Mouse (Mus musculus) heart, embryonic 10.5 days (tissue): ENCODE data around the gene Unc45a. TPM values are rescaled to one million over a fixed set of nuclear protein-coding genes. Genes with fewer than 3 reads are reported as not detected.

Source experiments
- DNase-seq: peaks from one replicate; pipeline ENCODE4 v3.0.0-alpha.2; 2017; ENCODE audit warnings: low spot score
- H3K27ac ChIP-seq: fragments of 300-500 bp; sonication (generic); 2 replicates; pipeline ENCODE4 v1.5.1; 2016; ENCODE audit warnings: mild to moderate bottlenecking
- H3K27me3 ChIP-seq: fragments of 300-500 bp; sonication (generic); 2 replicates; pipeline ENCODE4 v1.6.1; 2016; ENCODE audit warnings: mild to moderate bottlenecking; ENCODE audit not compliant: poor library complexity, insufficient read depth, severe bottlenecking
- H3K36me3 ChIP-seq: fragments of 300-500 bp; sonication (generic); 2 replicates; pipeline ENCODE4 v1.6.1; 2016; ENCODE audit warnings: mild to moderate bottlenecking, moderate library complexity
- H3K4me1 ChIP-seq: fragments of 300-500 bp; sonication (generic); 2 replicates; pipeline ENCODE4 v1.6.1; 2016; ENCODE audit warnings: mild to moderate bottlenecking
- H3K4me3 ChIP-seq: fragments of 300-500 bp; sonication (generic); 2 replicates; pipeline ENCODE4 v1.5.1; 2016; ENCODE audit warnings: mild to moderate bottlenecking, moderate library complexity
- H3K9me3 ChIP-seq: fragments of 300-500 bp; sonication (generic); 2 replicates; pipeline ENCODE4 v1.6.1; 2016; ENCODE audit warnings: mild to moderate bottlenecking, moderate library complexity
- WGBS: fragments of 180-500 bp; shearing (Covaris S2); methylation state at CpG from one replicate; pipeline ENCODE4 v1.1.7; 2016; 5-methylcytosine and 5-hydroxymethylcytosine counted together
- polyA plus RNA-seq: library from polyadenylated mRNA; unstranded; fragments of >200 nt; fragmentation: Nextera tagmentation; extraction: Ambion mirVana; gene quantifications from 2 replicates; pipeline ENCODE4 v1.2.1, GENCODE M21; 2016

Unc45a gene
- polyA plus RNA-seq, 1 experiment from 2014 or later = 34.2 TPM

DNA sequence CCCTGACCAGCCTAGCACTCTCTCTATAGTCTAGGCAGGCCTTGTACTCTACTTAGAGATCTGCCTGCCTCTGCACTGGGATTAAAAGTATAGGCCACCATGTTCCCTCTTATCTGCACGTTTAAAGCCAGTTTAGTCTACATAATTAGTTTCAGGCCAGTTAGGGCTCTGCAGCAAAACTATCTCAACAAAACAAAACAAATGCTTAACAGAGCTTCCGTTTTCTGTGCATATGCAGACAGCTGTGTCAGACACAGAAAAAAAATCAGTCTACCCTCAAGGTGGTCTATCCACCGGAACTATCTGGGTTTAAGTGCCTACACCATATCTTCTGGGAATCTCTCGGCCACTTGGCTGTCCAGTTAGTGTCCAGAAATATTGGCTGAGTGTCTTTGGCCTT, 32.5 kb upstream of the Unc45a start:
- no peak overlapping the region for H3K27ac ChIP-seq
- no peak for DNase-seq
- WGBS = 69% methylated on average over 4 of the region's 4 CpGs

DNA sequence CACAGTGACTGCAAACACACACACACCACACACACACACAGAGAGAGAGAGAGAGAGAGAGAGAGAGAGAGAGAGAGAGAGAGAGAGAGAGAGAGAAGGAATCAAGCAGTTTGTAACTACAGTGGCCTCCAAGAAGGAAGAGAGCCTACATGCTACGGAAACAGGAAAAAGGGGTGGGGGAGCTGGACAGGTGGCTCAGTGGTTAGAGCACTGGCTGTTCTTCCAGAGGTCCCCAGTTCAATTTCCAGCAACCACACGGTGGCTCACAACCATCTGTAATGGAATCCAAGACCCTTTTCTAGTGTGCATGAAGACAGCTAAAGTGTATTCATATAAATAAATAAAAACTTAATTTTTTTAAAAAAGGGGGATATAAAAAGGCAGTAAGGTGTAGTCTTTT, 31.9 kb upstream of the Unc45a start:
- H3K4me3 ChIP-seq = no peak overlapping the region
- H3K36me3 ChIP-seq = peaks cover 12% of the 10 kb centered on the region
- DNase-seq = no peak
- H3K4me1 ChIP-seq = peaks cover 32% of the 10 kb centered on the region
- 0 out of 2 replicates have a peak, but pooled peaks cover 4% of the 10 kb centered on the region for H3K27me3 ChIP-seq
- WGBS = 52% methylated on average over 2 of the region's 2 CpGs
- no peaks in the 10 kb centered on the region for H3K9me3 ChIP-seq
- no peak overlapping the region for H3K27ac ChIP-seq

More for the DNA sequence above, 32.5 kb upstream of the Unc45a start:
- Histone ChIP-seq H3K27me3 (0 out of 2 replicates have a peak, but pooled peaks cover 4% of the 10 kb centered on the region), H3K36me3 (peaks cover 9% of the 10 kb centered on the region), H3K4me1 (peaks cover 32% of the 10 kb centered on the region), H3K4me3 (no peak overlapping the region), H3K9me3 (no peaks in the 10 kb centered on the region)

DNA sequence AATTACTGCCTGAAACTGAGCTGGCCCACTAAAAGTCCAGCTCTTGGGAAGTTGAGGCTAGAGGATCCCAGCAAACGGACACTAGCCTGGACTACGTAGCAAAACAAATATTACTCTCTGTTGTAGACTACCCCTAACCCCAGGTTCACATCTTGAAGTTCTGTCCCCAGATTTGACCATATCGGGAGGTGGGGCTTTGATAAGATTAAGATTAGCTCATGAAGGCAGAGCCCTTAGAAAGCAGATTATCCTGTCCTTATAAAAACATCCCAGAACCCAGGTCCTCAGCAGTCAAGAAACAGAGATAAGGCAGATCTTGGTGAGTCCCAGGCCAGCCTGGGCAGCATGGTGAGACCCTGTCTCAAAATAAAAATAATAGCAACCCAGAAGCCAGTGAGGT, 31.4 kb upstream of the Unc45a start:
- no peak overlapping the region; the same call in 1 of the 2 replicates for H3K4me3 ChIP-seq
- 0 out of 2 replicates have a peak, but pooled peaks cover 4% of the 10 kb centered on the region for H3K27me3 ChIP-seq
- 38% methylated on average over 3 of the region's 3 CpGs for WGBS
- H3K4me1 ChIP-seq = peaks cover 32% of the 10 kb centered on the region
- H3K36me3 ChIP-seq = peaks cover 16% of the 10 kb centered on the region
- no peak overlapping the region for H3K27ac ChIP-seq
- DNase-seq = no peak
- no peaks in the 10 kb centered on the region for H3K9me3 ChIP-seq

DNA sequence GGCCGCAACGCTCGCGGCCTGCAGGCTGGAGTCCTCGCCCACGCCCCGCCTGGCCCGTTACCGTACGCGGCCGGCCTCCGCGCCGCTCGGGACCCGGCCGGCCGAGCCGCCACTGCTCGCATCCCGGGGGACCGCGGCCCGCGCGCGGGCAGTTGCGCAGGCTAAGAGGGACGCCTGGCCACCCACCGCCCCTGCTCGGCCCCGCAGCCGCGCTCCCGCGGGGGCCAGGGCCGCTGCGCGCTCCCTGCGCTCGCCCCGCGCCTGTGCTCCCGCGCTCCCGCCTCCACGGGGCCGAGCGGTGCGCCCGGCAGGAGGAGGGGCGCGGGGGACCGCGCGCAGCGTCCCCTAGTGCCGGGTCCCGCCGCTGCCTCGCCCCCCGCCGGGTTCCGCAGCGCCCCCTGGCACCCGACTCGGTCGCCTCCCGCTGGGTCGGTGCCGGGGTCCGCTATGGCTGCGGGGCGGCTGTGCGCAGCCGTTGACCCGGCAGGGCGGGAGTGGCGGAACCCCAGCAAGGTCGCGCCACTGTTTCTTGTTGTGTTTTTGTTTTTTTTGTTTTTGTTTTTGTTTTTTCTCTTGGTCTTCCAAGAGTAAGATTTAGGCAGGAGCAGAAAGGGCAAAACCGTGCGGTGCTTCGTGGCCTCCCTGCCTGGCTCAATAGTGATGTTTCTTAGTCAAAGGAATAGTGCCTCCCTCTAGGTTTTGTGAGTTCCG, 30.4 kb upstream of the Unc45a start, which contains the start of gene Man2a2:
Man2a2 (minus strand) TSS at position 335 of the 711 bp plus-strand sequence.
- Histone ChIP-seq H3K4me3 (peak within 1 kb of the TSS; percentile 96), H3K36me3 (peaks cover 25% of the 10 kb centered on the region), H3K9me3 (no peaks in the 10 kb centered on the region), H3K4me1 (peaks cover 28% of the 10 kb centered on the region), H3K27me3 (0 out of 2 replicates have a peak, but pooled peaks cover 4% of the 10 kb centered on the region), H3K27ac (peak within 1 kb of the TSS; percentile 95)
- DNase-seq = no peak
- WGBS = under 1% methylated on average over 80 of the region's 86 CpGs

DNA sequence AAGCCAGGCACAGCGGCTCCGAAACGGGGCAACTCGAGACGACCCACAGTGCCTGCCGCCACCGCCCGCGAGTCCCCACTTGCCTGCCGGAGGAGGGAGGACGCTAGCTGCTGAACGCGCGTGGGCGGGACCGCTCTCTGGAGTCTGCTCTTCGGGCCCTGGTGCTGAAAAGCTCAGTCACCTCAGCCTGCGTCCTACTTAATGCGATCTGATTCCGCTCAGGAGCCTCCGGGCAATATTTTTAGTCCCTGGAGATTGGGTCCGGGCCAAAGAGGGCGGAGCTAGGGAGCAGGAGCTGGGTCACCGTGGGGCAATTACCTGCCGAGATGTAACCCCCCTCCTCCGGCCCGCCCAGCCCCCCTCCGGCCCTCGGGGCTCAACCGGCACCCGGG, 29.8 kb upstream of the Unc45a start:
- Histone ChIP-seq H3K4me1 (peaks cover 25% of the 10 kb centered on the region), H3K36me3 (peaks cover 31% of the 10 kb centered on the region), H3K9me3 (no peaks in the 10 kb centered on the region), H3K27ac (peak overlapping the region; percentile 95), H3K4me3 (peak overlapping the region; percentile 96), H3K27me3 (0 out of 2 replicates have a peak, but pooled peaks cover 4% of the 10 kb centered on the region)
- DNase-seq = peak; percentile 88
- under 1% methylated on average over 31 of the region's 31 CpGs for WGBS

DNA sequence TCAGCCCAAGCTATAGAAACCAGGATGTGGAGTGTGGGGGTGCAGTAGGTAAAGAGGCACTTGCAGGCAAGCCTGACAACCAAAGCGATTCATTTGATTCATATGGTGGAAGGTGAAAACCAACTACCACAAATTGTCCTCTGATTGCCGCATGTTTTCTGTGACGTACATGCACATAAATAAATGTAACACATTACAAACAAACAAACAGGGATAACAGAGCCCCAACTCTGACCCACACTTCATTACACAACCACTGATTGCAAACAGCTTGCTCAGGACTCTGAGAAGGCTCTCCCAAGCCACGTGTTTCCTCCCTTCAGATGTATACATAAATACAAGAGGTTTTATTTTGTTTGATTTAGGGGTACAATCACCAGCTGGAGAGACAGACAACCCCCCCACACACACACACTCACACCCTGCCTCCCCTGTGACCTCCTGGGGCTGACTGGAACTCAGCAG, 29.2 kb upstream of the Unc45a start:
- peaks cover 32% of the 10 kb centered on the region for H3K36me3 ChIP-seq
- peaks cover 19% of the 10 kb centered on the region for H3K4me1 ChIP-seq
- H3K27me3 ChIP-seq = 0 out of 2 replicates have a peak, but pooled peaks cover 4% of the 10 kb centered on the region
- peak overlapping the region; percentile 96 for H3K4me3 ChIP-seq
- DNase-seq = no peak
- H3K27ac ChIP-seq = peak overlapping the region; percentile 95
- 53% methylated on average over 4 of the region's 4 CpGs for WGBS
- no peaks in the 10 kb centered on the region for H3K9me3 ChIP-seq

DNA sequence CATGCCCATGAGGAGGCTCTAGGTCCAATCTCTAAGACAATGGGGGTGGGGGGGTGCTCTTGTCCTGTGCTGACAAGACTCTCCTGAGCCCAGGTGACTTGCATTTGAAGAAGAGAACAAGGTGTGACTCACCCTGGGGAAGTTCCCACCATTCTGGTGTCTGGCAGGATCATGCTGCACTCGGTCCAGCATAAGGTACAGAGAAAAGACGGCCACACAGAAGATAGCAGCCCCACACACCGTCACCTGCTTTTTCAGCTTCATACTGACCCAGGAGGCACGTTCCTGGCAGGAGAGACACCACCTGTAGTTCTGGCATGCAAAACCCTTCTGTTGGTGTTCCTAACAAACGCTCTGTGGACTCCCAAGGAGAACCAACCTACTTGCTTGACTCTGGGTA, 28.7 kb upstream of the Unc45a start:
- DNase-seq = no peak
- Histone ChIP-seq H3K4me3 (0 out of 2 replicates have a peak overlapping the region, but pooled peaks have one; percentile 96), H3K27ac (0 out of 2 replicates have a peak overlapping the region, but pooled peaks have one; percentile 18), H3K36me3 (peaks cover 38% of the 10 kb centered on the region), H3K9me3 (no peaks in the 10 kb centered on the region), H3K27me3 (0 out of 2 replicates have a peak, but pooled peaks cover 4% of the 10 kb centered on the region), H3K4me1 (peaks cover 17% of the 10 kb centered on the region)
- 61% methylated on average over 5 of the region's 5 CpGs for WGBS

DNA sequence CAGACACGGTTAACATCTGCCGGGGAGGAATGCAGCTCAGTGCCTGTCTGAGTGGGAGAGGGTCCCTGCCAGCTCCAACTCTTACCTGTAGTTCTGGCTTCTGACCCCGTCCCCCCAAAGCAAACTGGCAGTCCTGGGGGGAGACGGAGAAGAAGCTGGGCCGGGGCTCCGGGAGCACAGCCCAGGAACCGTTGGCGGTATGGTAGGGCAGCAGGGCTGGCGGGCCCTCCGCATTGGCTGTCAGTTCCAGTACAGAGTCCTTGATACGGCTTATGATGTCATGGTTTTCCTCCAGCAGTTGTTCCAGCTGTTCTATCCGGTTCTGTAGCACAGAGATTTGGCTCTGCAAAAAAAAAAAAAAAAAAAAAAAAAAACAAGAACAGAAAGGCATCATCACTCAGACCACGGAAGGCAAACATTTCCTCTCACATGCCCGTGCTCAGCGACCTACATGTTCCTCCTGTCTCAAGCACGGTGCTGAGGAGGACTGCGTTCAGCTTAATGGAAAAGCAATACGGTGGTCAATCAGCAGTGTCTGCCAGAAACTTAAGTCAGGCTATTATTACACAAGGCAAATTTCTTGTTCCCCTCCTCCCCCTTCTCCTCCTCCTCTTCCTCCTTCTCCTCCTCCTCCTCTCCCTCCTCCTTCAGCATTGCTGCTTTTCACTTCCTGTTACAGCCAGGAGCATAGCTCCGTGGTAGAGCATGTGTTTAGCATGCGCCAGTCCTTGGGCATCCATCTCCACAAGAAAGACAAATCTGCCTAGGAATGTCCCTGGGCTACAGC, 28.0 kb upstream of the Unc45a start:
- H3K27me3 ChIP-seq = 0 out of 2 replicates have a peak, but pooled peaks cover 1% of the 10 kb centered on the region
- H3K4me3 ChIP-seq = 0 out of 2 replicates have a peak overlapping the region, but pooled peaks have one; percentile 96
- WGBS = 71% methylated on average over 20 of the region's 20 CpGs
- no peaks in the 10 kb centered on the region for H3K9me3 ChIP-seq
- H3K27ac ChIP-seq = peak overlapping the region; percentile 18; the same call in 1 of the 2 replicates
- peaks cover 44% of the 10 kb centered on the region for H3K36me3 ChIP-seq
- H3K4me1 ChIP-seq = peaks cover 17% of the 10 kb centered on the region
- no peak for DNase-seq

DNA sequence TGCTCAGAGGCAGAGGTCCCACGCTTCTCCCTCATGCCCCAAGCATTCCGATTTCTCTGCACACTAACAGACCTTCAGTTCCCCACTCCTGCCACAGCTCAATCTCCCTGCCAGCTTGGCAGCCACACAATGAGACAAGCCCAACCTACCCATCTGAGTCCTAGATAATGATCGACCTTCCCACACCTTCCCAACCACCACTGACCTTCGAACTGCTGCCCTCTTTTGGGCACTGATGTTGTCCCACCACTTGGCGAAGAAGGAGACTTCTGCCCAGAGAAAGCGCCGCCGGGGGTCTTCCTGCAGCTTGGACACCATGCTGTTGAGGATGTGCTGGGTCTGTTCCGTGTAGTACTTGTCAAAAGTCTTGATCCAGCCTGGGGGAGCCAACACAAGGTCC, 27.2 kb upstream of the Unc45a start:
- no peak overlapping the region for H3K4me3 ChIP-seq
- no peak for DNase-seq
- WGBS = 79% methylated on average over 9 of the region's 9 CpGs
- peaks cover 52% of the 10 kb centered on the region for H3K36me3 ChIP-seq
- peaks cover 17% of the 10 kb centered on the region for H3K4me1 ChIP-seq
- H3K27me3 ChIP-seq = no peaks in the 10 kb centered on the region
- no peaks in the 10 kb centered on the region for H3K9me3 ChIP-seq
- H3K27ac ChIP-seq = no peak overlapping the region

DNA sequence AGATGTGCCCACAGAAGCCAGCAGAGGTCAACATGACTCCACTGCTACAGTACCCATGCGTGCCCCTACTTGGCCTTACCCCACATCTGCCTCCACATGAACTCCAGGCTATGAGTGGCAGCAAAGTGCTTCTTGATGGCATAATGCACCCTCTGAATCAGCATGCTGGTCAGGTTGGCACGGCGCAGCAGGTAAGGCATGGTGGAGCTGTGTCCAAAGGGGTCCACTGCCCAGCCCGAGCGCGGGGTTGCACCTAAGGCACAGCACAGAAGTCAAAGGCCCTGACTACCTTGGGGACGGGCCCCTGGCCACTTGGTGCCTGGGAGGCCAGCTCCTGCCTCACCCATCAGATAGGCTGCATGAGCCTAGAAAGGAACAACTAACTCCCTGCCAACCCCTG, 26.4 kb upstream of the Unc45a start:
- H3K27ac ChIP-seq = no peak overlapping the region
- DNase-seq = no peak
- WGBS = 91% methylated on average over 7 of the region's 7 CpGs
- H3K9me3 ChIP-seq = no peaks in the 10 kb centered on the region
- no peaks in the 10 kb centered on the region for H3K27me3 ChIP-seq
- H3K4me1 ChIP-seq = peaks cover 17% of the 10 kb centered on the region
- H3K4me3 ChIP-seq = no peak overlapping the region
- H3K36me3 ChIP-seq = peaks cover 60% of the 10 kb centered on the region

DNA sequence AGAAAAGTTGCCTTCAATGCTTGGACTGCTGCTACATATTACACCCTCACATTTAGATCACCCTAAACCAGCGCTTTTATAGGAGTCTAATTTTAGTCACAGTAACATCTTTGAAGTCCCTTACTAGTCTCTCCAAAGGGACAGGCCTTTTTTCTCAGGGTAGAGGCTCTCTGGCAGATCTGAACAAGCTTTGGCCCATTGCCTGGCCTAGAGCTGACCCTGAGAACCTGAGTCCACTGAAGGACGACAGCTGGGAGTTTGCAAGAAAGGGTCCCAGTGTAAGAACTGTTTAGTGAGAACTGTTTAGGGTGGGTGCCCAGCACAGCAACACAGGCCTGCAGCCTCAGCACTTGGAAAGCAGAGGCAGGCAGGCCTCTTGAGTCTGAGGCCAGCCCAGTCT, 25.0 kb upstream of the Unc45a start:
- Histone ChIP-seq H3K36me3 (peaks cover 75% of the 10 kb centered on the region), H3K4me1 (peaks cover 14% of the 10 kb centered on the region), H3K9me3 (no peaks in the 10 kb centered on the region), H3K4me3 (no peak overlapping the region), H3K27ac (no peak overlapping the region), H3K27me3 (no peaks in the 10 kb centered on the region)
- 85% methylated on average over 2 of the region's 2 CpGs for whole genome bisulfite sequencing
- no peak for DNase-seq

DNA sequence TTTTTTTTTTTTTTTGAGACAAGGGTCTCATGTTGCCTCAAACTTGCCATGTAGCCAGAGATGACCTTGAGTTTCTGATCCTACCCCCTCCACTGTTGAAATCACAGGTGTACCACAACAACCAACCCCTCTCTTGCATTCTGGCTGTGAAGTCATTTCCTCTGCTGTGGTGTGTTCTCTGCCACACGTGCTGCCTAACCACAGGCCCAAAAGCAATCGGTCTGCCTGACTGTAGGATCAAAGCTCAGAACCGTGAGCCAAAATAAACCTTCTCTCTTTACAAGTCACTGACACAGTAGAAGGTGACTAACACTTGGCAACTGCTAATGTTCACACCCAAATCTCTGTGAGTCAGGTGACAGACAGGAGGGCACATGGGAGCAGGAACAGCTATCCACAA, 19.6 kb upstream of the Unc45a start:
- H3K36me3 ChIP-seq = peaks cover 94% of the 10 kb centered on the region
- no peaks in the 10 kb centered on the region for H3K9me3 ChIP-seq
- H3K27ac ChIP-seq = no peak overlapping the region
- H3K4me3 ChIP-seq = no peak overlapping the region
- no peak for DNase-seq
- H3K27me3 ChIP-seq = no peaks in the 10 kb centered on the region
- WGBS = 53% methylated on average over 3 of the region's 3 CpGs
- 0 out of 2 replicates have a peak, but pooled peaks cover 4% of the 10 kb centered on the region for H3K4me1 ChIP-seq

DNA sequence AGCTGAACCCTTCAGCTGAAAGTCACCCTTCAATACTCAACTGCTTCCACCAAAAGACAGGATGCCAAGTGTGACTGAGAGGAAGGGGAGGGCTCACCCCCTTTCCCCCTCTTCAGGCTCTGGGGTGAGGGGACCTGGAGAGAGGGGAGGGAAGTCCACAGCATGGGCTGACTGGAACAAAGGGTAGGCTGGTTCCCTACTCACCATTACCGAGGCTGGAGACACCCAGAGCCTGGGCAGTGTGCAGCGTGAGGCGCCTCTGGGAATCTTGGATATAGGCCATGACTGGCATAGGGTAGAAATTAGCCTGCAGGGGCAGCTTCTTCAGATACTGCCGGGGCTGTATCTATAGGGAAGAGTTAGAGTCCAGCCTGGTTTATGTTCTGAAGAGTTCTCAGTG, 17.2 kb upstream of the Unc45a start:
- 66% methylated on average over 4 of the region's 4 CpGs for WGBS
- Histone ChIP-seq H3K27ac (no peak overlapping the region), H3K4me3 (no peak overlapping the region), H3K36me3 (peaks cover 92% of the 10 kb centered on the region), H3K9me3 (no peaks in the 10 kb centered on the region), H3K27me3 (no peaks in the 10 kb centered on the region), H3K4me1 (0 out of 2 replicates have a peak, but pooled peaks cover 4% of the 10 kb centered on the region)
- DNase-seq = no peak
